Mouse (Mus musculus) retina, adult 2 months (tissue): ENCODE results near the gene Insr.

ENCODE experiments used
- DNase-seq: peaks from one replicate; pipeline ENCODE4 v3.0.0-alpha.2; 2012; ENCODE audit warnings: low read depth, low spot score

Gene Insr

GRCm38 (mm10) chr8:3275189-3275588 lies 4.2 kb downstream of the Insr start:
- no peak for DNase-seq

DNA sequence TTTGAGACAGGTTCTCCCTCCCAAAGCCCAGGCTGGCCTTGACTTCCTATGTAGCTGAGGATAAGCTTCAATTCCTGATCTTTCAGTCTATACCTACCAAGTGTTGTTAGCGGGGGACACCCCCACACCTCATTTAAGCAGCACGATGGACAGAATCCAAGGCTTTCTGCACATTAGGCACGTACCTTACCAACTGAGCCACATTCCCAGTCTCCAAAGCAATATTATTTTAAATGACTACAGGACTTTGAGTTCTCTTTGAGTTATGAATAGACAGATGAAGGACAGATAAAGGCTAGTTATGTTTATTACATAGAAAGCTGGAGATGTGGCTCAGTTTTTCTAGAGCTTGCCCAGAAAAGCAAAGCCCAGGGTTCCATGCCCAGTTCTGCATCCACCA lies 5.6 kb downstream of the Insr start:
- DNase-seq = no peak

- DNase-seq = no peak
Observed at GRCm38 (mm10) chr8:3267449-3267761, 12.0 kb downstream of the Insr start.

GRCm38 (mm10) chr8:3266686-3267448 lies 12.6 kb downstream of the Insr start:
- DNase-seq = no peak

DNA sequence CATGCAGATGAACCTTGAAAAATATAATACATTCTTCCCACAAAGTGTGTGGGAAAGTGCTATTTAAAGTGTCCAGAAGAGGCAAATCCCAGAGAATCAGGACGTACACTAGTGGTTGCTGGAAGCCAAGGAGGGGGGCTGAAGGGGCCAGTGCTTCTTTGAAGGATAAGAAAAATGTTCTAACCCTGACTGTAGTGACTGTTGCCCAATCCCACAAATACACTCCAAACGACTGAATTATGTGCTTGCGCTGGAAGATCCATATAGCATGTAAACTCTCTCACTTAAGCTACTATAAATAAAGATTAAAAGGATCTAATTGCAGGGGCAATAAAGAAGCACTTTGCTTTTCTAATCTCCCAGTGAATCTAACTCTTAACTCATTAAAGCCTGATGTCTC lies 14.2 kb downstream of the Insr start:
- no peak for DNase-seq

DNA sequence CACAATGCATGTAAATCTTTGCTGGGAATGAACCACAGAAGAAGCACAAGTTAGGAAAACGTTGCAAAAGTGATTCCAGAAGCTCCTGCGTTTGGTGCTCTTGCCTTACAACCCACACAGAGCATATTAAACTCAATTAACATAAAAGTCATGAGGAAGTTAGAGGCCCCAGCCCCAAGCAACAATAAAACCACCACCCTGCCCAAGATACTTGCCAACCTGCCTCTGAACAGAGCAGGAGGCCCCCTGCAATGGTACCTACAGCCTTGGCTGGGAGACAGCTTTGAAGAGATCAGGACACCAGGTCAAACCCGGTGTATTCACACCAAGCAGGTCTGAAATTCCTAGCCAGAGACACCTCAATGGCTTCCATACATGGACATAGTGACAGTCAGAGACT lies 16.6 kb downstream of the Insr start:
- DNase-seq = no peak

- DNase-seq = no peak
Observed at GRCm38 (mm10) chr8:3261101-3261500, 18.3 kb downstream of the Insr start.

- peak; percentile 43 for DNase-seq
Observed at GRCm38 (mm10) chr8:3260127-3260811, 19.1 kb downstream of the Insr start.

GRCm38 (mm10) chr8:3256147-3256940 lies 23.1 kb downstream of the Insr start:
- DNase-seq = no peak

DNA sequence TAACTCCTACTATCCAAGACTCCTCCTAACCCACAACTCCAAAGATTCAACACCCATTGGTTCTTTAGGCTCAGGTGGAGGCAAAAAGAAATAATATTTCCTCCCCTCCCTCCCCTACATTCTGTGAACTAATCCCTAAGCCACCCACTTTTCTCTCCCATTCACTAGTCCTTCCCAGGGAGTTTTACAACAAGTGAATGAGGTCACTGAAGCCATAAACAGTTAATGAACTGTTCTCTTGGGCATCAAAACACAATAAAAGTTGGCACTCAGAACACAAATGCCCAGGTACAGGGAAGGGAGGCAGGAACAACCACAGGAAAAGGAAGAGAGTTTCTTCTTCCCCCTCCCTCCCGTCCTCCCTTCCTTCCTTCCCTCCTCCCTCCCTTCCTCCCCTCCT lies 24.1 kb downstream of the Insr start:
- DNase-seq = no peak

DNA sequence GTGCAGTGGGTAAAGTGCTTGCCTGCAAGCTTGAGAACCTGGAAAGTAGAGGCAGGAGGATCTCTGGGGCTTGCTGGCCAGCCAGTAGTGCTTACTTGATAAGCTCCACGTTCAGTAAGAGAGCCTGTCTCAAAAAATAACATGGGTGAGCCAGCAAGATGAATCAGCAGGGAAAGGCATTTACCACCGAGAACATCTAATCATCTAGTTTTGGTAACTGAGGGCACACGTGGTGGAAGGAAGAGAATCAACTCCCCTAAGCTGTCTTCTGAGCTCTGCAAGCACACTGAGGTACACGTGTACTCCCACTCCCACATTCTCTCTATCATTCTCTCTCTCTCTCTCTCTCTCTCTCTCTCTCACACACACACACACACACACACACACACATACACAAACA lies 26.2 kb downstream of the Insr start:
- DNase-seq = no peak

- DNase-seq = no peak
Observed at GRCm38 (mm10) chr8:3252665-3253064, 26.8 kb downstream of the Insr start.

- no peak for DNase-seq
Observed at GRCm38 (mm10) chr8:3251101-3251500, 28.3 kb downstream of the Insr start.

GRCm38 (mm10) chr8:3249886-3250285 lies 29.5 kb downstream of the Insr start:
- no peak for DNase-seq

DNA sequence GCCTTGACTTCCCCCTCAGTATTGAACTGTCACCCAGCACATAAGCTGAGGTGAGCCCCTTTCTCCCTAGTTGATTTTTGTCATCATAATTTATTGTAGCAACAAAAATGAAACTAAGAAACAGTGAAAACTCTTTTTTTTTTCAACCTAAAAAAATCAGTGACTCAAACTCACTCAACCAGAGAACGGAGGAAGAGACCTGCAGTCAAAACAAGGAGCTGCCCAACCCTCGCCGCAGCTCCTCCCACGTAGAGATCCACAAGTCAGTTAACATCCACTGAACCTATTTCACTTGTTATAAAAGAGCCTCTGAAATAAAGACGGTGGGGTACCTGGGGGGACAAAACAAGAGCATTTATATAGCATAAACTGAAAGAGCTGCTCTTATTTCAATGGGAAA lies 30.7 kb downstream of the Insr start:
- DNase-seq = no peak

DNA sequence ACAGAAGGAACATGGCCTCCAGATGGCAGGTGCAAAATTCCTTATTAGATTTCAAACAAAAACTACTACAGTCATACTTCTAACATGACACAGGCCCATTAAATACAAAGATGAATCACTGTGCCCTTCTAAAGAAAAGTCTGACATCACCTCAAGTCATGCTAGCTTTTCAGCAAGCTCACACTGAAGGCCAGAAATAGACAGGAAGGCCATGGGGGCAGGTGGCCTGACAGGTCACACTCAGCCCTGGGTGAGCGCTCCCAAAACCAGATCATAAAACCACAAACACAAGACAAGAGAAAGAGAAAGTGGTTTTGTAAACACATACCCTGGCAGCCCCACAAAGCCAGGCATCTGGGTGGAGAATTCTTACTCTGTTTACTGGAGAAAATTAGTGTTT lies 32.3 kb downstream of the Insr start:
- DNase-seq = no peak

- DNase-seq = no peak
Observed at GRCm38 (mm10) chr8:3243229-3243628, 36.2 kb downstream of the Insr start.

DNA sequence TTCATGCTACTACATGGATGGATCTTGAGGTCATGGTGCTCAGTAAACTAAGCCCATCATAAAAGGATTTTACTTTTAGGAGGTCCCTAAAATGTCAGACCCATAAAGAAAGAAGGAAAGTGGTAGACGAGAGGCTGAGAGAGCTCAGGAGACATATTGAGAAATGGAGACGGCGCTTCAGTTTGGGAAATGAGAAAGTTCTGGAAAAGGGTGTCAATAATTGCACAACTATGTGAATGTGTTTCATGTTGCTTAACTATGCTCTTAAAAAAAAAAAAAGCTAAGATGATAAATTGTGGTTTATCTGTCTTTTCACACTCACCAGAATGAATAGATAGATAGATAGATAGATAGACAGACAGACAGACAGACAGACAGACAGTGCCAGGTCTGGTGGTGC lies 38.7 kb downstream of the Insr start:
- no peak for DNase-seq

DNA sequence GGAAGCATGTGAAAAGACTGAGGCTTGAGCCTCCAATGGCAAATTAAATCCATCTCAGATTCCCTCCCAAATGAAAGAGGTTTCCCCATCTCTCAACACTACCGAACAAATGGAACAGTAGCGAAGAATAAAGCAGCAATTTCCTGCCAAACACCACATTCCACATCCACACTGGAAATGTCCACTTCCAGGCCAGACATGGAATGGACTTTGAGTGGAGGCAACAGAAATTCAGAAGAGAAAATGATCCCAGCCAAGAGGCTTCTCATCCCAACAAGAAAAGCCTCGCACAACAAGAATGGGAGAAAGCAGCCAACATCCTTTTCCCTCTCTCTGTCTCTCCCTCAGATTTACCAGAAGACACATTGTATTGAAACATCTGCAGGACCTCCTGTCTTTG lies 39.8 kb downstream of the Insr start:
- no peak for DNase-seq

- DNase-seq = no peak
Observed at GRCm38 (mm10) chr8:3238792-3239191, 40.6 kb downstream of the Insr start.

DNA sequence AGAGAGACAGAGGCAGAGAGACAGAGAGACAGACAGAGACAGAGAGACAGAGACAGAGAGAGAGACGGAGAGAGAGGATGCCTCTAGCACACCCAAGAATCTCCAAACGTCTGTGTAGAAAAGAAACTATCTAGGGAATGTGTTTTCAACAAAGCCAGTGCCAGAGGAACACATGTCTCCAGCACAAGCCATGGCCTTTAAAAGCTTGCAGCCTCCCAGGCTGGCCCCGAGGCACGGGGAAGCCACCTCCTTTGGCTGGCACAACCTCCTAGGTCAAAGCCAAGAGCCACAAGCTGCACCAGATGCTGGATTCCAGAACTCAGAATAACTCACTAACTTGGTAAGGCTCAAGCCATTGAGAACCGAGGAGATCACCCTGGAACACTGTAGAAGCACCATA lies 42.1 kb downstream of the Insr start:
- no peak for DNase-seq

GRCm38 (mm10) chr8:3236277-3236676 lies 43.1 kb downstream of the Insr start:
- no peak for DNase-seq

DNA sequence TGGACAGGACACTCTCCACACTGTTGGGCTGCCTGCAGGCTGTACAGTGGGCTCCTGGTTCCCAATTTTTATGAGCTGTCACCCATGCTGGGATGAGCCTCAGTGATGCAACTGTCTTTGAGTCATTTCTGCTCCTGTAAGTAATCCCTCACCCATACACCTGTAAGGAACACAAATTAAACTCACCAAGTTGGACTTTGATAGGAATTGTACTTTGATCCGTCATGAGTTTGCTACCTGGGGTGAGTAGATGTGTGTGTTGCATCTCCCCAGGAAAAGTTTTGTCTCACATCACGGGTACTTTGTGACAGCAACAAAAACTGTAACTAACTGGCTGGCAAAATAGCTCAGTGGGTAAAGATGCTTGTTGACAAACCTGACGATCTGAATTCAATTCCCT lies 44.8 kb downstream of the Insr start:
- DNase-seq = no peak
